Mouse (Mus musculus) kidney, postnatal 25 days (tissue): Measurements from ENCODE around the gene Nhp2.
A peak's percentile ranks its signal among the peaks of the same experiment; 100 is the strongest.
"Not testable (repeated sequence)": the region's sequence is repeated elsewhere in the genome, so short reads cannot be mapped to it uniquely, and the experiment has no call there.

Experiments used
- DNase-seq, 2 experiments: peaks; one replicate each; pipeline ENCODE4 v3.0.0; 2021; ENCODE audit warnings: mixed read lengths in 2 of 2

The Nhp2 gene

GRCm38 (mm10) chr11:51606447-51607095 lies 13.0 kb upstream of the Nhp2 start, which contains the start of gene Hnrnpab:
Gene Hnrnpab (minus strand): TSS chr11:51606847.
- DNase-seq, result peak; percentile 98 to 99

GRCm38 (mm10) chr11:51607096-51607738 lies 12.3 kb upstream of the Nhp2 start:
- peak in 1 of 2 experiments; percentile 58 for DNase-seq

- no peak for DNase-seq
Observed at GRCm38 (mm10) chr11:51609266-51609909, 10.1 kb upstream of the Nhp2 start.

GRCm38 (mm10) chr11:51609940-51610339 lies 9.6 kb upstream of the Nhp2 start:
- not testable (repeated sequence) for DNase-seq

GRCm38 (mm10) chr11:51614256-51614655 lies 5.3 kb upstream of the Nhp2 start:
- no peak for DNase-seq

- no peak for DNase-seq
Observed at GRCm38 (mm10) chr11:51615129-51615528, 4.4 kb upstream of the Nhp2 start.

GRCm38 (mm10) chr11:51615601-51616000 lies 3.9 kb upstream of the Nhp2 start:
- peak; percentile 85 to 93 for DNase-seq

GRCm38 (mm10) chr11:51616113-51616512 lies 3.4 kb upstream of the Nhp2 start:
- DNase-seq, result not testable (repeated sequence)

GRCm38 (mm10) chr11:51617693-51618092 lies 1.8 kb upstream of the Nhp2 start:
- peak; percentile 71 to 88 for DNase-seq

GRCm38 (mm10) chr11:51618894-51619408 lies 584 bp upstream of the Nhp2 start:
- no peak for DNase-seq

GRCm38 (mm10) chr11:51620084-51620483 lies 549 bp downstream of the Nhp2 start:
- no peak for DNase-seq

- no peak for DNase-seq
Observed at GRCm38 (mm10) chr11:51621776-51622175, 2.2 kb downstream of the Nhp2 start.

GRCm38 (mm10) chr11:51622971-51623491 lies 3.5 kb downstream of the Nhp2 start:
- DNase-seq, result no peak

GRCm38 (mm10) chr11:51625187-51625820 lies 5.8 kb downstream of the Nhp2 start:
- DNase-seq, result no peak

- DNase-seq, result no peak
Observed at GRCm38 (mm10) chr11:51627425-51627824, 7.9 kb downstream of the Nhp2 start.

GRCm38 (mm10) chr11:51627907-51628306 lies 8.4 kb downstream of the Nhp2 start:
- DNase-seq, result no peak

GRCm38 (mm10) chr11:51629651-51630314 lies 10.2 kb downstream of the Nhp2 start:
- DNase-seq, result no peak

- DNase-seq, result peak in 1 of 2 experiments; percentile 34
Observed at GRCm38 (mm10) chr11:51632130-51632753, 12.7 kb downstream of the Nhp2 start.

GRCm38 (mm10) chr11:51633200-51633599 lies 13.7 kb downstream of the Nhp2 start:
- DNase-seq, result not testable (repeated sequence)

- DNase-seq, result no peak
Observed at GRCm38 (mm10) chr11:51633721-51634120, 14.2 kb downstream of the Nhp2 start.

- DNase-seq, result no peak
Observed at GRCm38 (mm10) chr11:51635127-51635524, 15.6 kb downstream of the Nhp2 start.
